Mouse (Mus musculus): ENCODE data around the gene Crygc. TPM values are rescaled to one million over a fixed set of nuclear protein-coding genes. Genes with fewer than 3 reads are reported as not detected.
"Not testable (repeated sequence)": the region's sequence is repeated elsewhere in the genome, so short reads cannot be mapped to it uniquely, and the experiment has no call there.

The Crygc gene
- total RNA-seq, 2 experiments from 2014 or later: not detected

DNA sequence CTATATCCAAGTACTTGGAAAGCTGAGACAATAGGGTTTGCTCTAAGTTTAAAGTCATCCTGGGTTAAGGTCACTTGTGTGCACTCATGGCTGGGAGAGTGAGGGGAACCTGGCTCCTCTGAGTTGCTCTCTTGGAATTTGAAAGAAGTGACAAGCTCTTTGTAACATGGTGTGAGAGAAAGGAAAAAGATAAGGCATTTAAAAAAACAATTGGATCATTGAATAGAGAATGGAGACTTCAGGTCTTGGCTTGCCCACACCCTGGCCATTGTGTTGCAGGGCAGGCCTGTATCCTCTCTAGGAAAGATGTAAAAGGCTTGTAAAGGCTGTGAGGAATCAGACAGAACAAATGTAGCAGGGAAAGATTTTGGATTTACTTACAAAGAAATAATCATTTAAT is 5.6 kb downstream of the Crygc start:
- intact Hi-C loops (cut with DNase I): no loop called here
- DNase-seq (ENCODE audit: low spot score in 2 of 2): no peak

DNA sequence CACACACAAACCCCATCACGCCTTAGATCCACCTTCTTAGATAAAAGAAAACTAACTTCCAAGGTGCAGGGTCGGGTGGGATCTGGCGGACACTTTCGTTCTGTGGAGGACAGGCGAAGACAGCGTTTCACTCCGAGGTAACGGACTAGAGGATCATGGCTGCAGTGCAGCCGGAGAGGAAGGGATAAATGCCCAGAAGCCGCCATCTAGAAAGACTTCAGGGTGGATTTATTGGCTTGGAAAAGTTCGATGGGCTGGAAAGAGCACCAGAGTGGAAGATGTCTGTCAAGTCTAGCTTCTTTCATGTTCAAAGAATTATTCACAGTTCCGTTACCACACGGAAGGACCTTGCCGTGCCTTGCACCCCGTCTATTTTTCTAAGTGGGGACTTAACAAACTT is 9.3 kb downstream of the Crygc start:
- DNase-seq (ENCODE audit: low spot score in 2 of 2): no peak
- intact Hi-C loops (cut with DNase I): no loop called here

DNA sequence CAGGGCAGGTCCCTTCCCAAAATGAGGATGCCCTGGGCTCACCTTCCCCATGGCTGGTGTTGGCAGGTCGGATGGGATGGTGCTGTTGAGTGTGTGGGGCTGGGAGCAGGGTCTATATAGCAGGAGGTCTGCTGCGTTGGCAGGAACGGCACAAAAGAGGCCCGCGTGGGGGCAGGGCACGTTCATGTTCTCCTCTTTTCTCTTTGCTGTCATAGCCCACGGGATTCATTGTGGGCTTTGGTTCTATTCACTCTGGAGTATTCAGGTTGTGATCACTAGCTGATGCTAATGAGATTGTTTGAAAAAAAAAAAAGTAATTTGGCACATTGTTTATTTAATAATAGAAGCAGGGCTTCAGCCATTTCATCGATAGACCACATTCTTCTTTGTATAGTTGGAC is 10.1 kb downstream of the Crygc start, which contains the start of gene Crygd:
Gene Crygd, minus strand, starts transcription at position 101 of the 400 bp plus-strand sequence.
- no peak for DNase-seq (ENCODE audit: low spot score in 2 of 2)
- intact Hi-C loops (cut with DNase I): no loop called here

DNA sequence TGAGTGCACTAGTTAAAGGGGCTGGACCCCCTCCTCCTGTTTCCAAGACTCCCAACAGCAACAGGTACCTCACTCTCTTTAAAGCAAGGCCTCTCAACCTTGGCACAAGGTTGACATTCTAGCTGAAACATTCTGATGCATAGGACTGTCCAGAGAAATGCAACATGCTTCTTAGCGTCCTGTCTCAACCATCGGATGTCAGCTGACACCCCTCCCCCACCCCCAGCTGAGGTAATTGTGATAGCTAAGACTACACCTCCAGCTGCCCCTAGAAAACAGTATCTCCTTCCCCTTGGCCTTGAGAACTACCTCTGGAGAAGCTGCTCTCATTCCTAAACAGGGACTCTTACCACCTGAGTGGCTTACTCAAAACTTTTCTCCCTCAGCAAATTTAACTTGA is 21.3 kb downstream of the Crygc start:
- no peak for DNase-seq (ENCODE audit: low spot score in 2 of 2)
- intact Hi-C loops (cut with DNase I): no loop called here

DNA sequence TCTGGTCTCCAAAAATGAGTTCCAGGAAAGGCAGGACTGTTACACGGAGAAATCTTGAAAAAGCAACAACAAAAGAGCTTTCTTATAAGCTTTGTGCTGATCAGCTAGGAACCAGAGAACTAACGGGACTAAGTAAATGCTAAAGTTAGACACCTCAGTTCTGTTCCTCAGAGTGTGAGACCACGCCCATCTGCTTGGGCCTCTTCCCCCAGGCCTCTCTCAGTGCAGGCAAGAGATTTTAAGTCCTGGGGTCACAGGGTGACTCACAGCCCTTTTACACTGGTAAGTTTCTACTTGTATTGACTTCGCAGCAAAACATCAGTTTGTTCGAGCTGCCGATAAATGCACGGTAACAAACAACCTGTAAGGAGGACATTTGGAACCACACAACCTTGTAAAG is 21.8 kb downstream of the Crygc start:
- intact Hi-C loops (cut with DNase I): no loop called here

DNA sequence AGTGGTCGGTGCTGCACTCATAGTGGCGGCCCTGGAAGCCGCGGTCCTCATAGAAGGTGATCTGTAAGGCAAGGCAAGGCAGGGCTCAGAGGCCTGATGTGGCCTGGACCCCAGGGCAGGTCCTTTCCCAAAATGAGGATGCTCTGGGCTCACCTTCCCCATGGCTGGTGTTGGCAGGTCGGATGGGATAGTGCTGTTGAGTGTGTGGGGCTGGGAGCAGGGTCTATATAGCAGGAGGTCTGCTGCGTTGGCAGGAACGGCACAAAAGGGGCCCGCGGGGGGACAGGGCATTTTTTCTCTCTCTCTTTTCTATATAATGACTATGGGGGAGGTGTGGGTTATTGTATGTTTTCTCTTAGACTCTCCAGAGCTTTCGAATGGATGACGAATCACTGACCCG is 22.5 kb downstream of the Crygc start, which contains the start of gene Cryge:
Gene Cryge, minus strand, starts transcription at position 198 of the 400 bp plus-strand sequence.
- DNase-seq (ENCODE audit: low spot score in 2 of 2); intact Hi-C loops (cut with DNase I): not testable (repeated sequence)

More for the DNA sequence above, 21.8 kb downstream of the Crygc start:
- no peak for DNase-seq (ENCODE audit: low spot score in 2 of 2)

DNA sequence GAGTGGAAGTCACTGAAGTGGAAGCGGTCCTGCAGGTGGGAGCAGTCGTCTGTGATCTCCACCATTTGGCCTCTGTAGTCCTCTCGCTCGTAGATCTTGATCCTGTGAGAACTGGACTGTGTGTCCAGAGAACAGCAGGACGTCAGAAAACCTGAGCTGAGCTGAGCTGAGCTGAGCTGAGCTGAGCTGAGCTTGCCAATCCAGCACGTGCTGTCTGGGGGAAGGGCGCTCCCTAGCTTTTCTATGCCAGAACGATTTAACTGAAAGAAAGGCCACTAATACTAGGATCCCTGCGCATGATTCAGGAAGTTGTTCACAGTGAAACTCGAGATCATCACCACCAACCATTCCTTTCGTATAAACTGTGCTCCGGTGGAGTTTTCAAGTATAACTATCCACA is 24.7 kb downstream of the Crygc start:
- intact Hi-C loops (cut with DNase I): loop anchor here (5.0 kb wide), 1 partner anchor 129 kb away; no protein-coding TSS in a partner anchor
- peak; percentile 31 to 37 for DNase-seq (ENCODE audit: low spot score in 2 of 2)

DNA sequence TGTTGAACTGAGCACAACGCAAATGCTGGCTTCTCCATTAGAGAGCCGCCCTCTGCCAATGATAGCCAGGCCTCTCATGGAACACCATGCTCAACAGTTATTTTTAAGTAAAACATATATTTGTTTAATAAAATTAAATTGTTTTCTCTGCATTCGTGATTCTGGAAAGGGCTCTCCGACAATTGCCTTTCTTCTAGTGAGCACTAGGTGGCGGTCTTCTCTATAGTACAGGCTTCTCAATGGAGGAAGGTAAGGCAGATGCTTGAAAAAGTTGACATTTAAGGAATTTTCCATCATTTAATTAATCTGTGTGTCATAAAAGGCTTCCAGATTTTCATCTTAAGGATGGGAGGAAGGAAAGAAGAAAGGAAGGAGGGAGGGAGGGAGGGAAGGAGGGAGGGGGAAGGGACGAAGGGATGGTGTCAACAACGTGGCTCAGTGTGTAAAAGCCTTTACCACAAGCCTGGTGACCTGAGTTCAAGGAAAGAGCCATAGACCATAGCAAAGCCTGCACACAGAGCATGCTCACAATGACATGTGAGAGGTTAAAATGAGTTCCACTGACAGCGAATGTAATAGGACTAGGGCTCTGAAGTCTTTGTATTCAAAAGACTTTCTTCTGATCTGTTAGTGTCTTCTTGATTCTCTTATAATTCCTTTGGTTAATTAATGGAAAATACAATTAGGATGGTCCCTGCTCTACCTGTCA is 26.9 kb downstream of the Crygc start:
- intact Hi-C loops (cut with DNase I): loop anchor here (5.0 kb wide), 1 partner anchor 131 kb away; no protein-coding TSS in a partner anchor
- peak; percentile 49 to 50 for DNase-seq (ENCODE audit: low spot score in 2 of 2)

DNA sequence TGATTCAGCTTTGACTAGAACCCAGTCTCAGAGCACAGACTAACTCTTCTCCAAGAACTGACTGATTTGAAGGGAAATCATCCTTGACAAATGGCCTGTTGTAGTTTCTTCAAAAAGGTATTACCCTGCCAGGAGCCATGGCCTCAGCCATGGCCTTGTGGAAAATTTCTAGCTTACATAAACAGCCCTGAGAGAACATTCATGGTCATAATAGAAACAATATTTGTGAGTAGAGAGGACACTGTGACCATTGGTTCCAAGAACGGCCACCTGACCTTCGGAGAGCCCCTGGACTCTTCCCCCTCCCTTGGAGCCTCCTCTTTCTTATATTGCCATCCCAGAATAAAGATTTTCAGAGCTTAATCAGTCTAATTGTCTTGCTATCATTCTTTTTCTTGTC is 30.1 kb downstream of the Crygc start:
- no peak for DNase-seq (ENCODE audit: low spot score in 2 of 2)
- intact Hi-C loops (cut with DNase I): loop anchor here (5.0 kb wide), 1 partner anchor 34 kb away; no protein-coding TSS in a partner anchor

DNA sequence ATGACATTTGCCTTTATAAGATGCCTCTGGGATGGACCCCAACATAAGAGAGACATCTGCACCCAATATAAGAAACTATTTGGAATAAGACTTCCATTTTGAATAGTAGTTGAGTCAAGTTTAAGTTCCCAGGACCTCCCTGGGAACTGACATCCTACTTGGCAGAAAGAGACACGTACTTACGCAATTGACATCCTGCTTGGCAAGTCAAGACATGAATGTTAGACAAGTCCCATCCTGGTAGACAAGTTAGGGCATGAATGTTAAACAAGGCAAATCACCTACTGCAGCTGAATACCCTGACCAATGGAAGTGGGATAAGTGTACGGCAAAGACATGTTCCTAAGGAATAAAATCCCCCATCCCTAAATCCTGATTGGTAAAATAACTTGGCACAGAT is 31.7 kb downstream of the Crygc start:
- DNase-seq (ENCODE audit: low spot score in 2 of 2): no peak
- intact Hi-C loops (cut with DNase I): loop anchor here (5.0 kb wide), 1 partner anchor 35 kb away; no protein-coding TSS in a partner anchor

DNA sequence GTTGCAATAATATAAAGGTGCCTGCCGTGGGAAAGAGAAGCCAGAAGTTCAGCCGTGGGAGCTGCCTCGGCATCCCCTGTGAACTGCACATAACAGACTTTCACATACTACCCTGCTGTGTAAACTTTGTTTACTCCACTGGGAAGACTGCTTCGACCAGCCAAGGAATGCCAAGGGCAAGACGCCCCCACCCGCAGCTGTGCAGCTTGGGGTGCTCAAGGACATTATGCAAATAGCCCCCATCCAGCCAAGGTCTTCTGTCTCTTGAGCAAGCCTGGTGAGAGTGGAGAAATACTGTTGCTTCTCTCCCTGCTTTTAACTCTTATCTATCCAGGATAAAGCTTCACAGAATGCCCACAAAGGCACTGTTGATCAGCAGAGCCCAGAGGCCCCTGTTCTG is 32.7 kb downstream of the Crygc start:
- intact Hi-C loops (cut with DNase I): loop anchor here (5.0 kb wide), 1 partner anchor 36 kb away; no protein-coding TSS in a partner anchor
- DNase-seq (ENCODE audit: low spot score in 2 of 2): no peak

DNA sequence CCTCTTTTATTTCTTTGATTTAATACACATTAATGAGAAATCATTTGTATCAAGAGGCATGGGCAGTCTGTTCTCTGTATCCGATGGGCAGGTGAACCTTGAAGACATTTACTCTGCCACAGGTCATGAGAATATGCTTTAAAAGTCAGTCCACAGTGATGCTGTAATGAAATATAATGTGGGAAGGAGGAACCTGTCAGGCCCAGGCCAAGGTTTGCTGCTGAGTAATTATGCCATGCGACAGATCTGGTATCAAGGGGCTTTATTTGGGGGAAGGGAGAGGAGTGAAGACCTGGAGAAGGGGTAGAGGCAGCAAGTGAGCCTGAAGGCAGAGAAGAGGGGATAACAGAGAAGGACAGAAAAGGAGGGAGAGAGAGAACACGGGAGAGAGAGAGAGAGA is 33.8 kb downstream of the Crygc start:
- DNase-seq (ENCODE audit: low spot score in 2 of 2): no peak
- intact Hi-C loops (cut with DNase I): loop anchor here (5.0 kb wide), 1 partner anchor 38 kb away; no protein-coding TSS in a partner anchor

DNA sequence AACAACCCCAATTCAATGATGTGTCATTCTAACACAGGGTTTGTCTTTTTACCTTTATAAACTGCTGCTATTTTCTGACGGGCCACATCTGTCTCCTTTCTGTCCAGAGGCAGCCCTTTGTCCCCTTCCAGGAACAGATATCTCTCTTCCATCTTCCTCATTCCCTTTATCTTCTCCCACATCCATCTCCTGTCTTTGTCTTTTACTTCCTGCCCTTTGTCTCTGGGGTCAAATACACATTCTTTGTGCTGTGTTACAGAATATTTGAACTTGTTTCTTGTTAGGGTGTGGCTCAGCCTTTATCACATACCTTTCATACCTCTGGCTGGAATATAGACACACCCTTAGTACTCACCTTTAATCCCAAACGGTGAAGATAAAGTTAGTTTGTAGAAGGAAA is 35.9 kb downstream of the Crygc start:
- intact Hi-C loops (cut with DNase I): no loop called here

DNA sequence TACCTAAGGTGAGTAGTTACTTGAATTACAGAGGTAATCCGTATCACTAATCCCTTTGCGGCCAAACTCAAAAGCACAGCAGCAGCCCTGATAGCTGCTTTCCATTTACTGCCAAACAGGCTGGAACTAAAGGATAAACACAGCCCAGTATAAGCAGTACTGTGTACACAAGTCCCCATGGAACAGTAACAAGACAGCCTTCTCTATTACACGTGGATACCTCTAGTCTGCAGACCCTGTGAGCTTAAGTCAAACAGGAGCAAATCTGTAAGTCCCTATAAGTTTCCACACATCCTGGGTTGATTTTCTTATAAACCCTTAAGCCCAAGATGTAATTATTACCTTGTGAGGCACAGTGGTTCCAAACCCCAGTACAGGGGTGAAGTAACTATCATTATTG is 38.0 kb downstream of the Crygc start:
- no peak for DNase-seq (ENCODE audit: low spot score in 2 of 2)
- intact Hi-C loops (cut with DNase I): no loop called here

More for the DNA sequence above, 35.9 kb downstream of the Crygc start:
- no peak for DNase-seq (ENCODE audit: low spot score in 2 of 2)

DNA sequence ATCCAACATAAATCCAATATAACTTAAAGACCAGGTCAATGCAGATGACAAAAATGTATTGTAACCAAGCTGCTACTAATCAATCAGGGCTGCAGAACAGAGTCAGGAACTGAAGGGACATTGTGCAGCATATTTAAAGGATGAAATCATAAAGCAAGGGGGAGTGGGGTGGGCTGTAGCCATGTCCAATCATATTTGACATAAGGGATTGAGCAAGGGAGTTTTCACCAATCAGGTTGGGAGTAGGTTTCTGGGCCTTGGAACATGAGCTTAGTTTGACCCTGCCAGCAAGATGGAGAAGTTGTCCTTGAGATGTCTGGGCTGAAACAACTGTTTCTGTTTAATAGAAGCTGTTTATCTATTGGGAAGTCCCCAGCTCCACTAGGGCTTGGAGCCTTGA is 40.8 kb downstream of the Crygc start, which contains the start of gene Akr1cl:
Gene Akr1cl, minus strand, starts transcription at position 119 of the 400 bp plus-strand sequence.
- no peak for DNase-seq (ENCODE audit: low spot score in 2 of 2)
- intact Hi-C loops (cut with DNase I): no loop called here

DNA sequence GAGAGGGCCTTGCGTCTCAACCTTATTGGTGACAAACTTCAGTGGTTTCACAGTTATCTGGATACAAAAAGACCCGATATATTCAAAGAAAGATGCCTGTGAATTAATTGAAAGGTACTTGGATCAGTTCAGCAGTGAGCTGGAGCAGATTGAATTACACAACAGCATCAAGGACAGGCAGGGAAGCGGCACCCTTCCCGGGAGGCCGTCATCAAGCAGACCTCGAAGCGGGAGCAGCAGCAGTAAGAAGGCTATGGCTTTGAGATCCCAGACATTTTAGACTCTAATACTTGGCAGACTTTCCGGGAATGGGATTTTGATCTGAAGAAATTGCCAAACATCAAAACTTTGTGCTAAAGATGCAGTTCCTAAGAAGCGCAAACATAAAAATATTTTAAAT is 45.3 kb downstream of the Crygc start:
- intact Hi-C loops (cut with DNase I): no loop called here
- no peak for DNase-seq (ENCODE audit: low spot score in 2 of 2)

Other genes starting within 250 kb of the Crygc start
- gene Plekhm3, start 116.9 kb downstream of the Crygc start, total RNA-seq (2021): 10 to 100 TPM; 29.5 to 30.0 TPM
- gene Akr1cl, start 40.9 kb downstream of the Crygc start, total RNA-seq (2021): not detected
- not detected for gene Cryge, start 22.5 kb downstream of the Crygc start, total RNA-seq (2021)
- gene Crygd, start 10.2 kb downstream of the Crygc start, total RNA-seq (2021): not detected
- not detected for gene Crygb, start 8.6 kb upstream of the Crygc start, total RNA-seq (2021)
- gene Cryga, start 29.7 kb upstream of the Crygc start, total RNA-seq (2021): 1 to 10 TPM; 1.4 to 1.6 TPM
- not detected for gene Gm28845, start 45.9 kb upstream of the Crygc start, total RNA-seq (2021)
- 10 to 100 TPM; 10.5 to 15.8 TPM for gene D630023F18Rik, start 49.5 kb upstream of the Crygc start, total RNA-seq (2021)
- gene Idh1, start 112.8 kb upstream of the Crygc start, total RNA-seq (2021): 10 to 100 TPM; 52.8 to 67.6 TPM
- gene Pikfyve, start 113.0 kb upstream of the Crygc start, total RNA-seq (2021): 10 to 100 TPM; 40.6 to 43.2 TPM
- 1 to 10 TPM; 3.4 to 3.7 TPM for gene Pth2r, start 208.4 kb upstream of the Crygc start, total RNA-seq (2021)